Mouse (Mus musculus) heart, embryonic 11.5 days (tissue): Measurements from ENCODE around the gene Tmem229a. TPM values are rescaled to one million over a fixed set of nuclear protein-coding genes. Genes with fewer than 3 reads are reported as not detected.

ENCODE experiments used
- ATAC-seq: fragments of 200-750 bp; cut with Nextera tagmentation; replicated peaks from 2 replicates; pipeline ENCODE4 v1.8.0; 2017; ENCODE audit warnings: moderate library complexity; ENCODE audit not compliant: insufficient number of reproducible peaks, low FRiP score, low TSS enrichment
- H3K27ac ChIP-seq: fragments of 300-500 bp; sonication (generic); 2 replicates; pipeline ENCODE4 v1.5.1; 2014; ENCODE audit warnings: mild to moderate bottlenecking, low read depth, low read length
- H3K27me3 ChIP-seq: fragments of 300-500 bp; sonication (generic); 2 replicates; pipeline ENCODE4 v1.6.1; 2014; ENCODE audit warnings: mild to moderate bottlenecking, low read length, mixed read lengths; ENCODE audit not compliant: control insufficient read depth, insufficient read depth
- H3K36me3 ChIP-seq: fragments of 300-500 bp; sonication (generic); 2 replicates; pipeline ENCODE4 v1.6.1; 2014; ENCODE audit warnings: mild to moderate bottlenecking, low read length, moderate library complexity, mixed read lengths; ENCODE audit not compliant: control insufficient read depth, insufficient read depth
- H3K4me1 ChIP-seq: fragments of 300-500 bp; sonication (generic); 2 replicates; pipeline ENCODE4 v1.6.1; 2014; ENCODE audit warnings: low read length; ENCODE audit not compliant: control insufficient read depth, insufficient read depth
- H3K4me2 ChIP-seq: fragments of 300-500 bp; sonication (generic); 2 replicates; pipeline ENCODE4 v1.6.1; 2014; ENCODE audit warnings: mild to moderate bottlenecking, moderate library complexity
- H3K4me3 ChIP-seq: fragments of 300-500 bp; sonication (generic); 2 replicates; pipeline ENCODE4 v1.5.1; 2014; ENCODE audit warnings: low read depth, low read length
- H3K9ac ChIP-seq: fragments of 300-500 bp; sonication (generic); 2 replicates; pipeline ENCODE4 v1.6.1; 2014; ENCODE audit warnings: mild to moderate bottlenecking, low read depth, low read length, moderate library complexity
- H3K9me3 ChIP-seq: fragments of 300-500 bp; sonication (generic); replicated peaks from 2 replicates; pipeline ENCODE4 v1.6.1; 2016; ENCODE audit warnings: low read length; ENCODE audit not compliant: control insufficient read depth
- WGBS: fragments of 180-500 bp; shearing (Covaris S2); extraction: QIAGEN DNeasy Blood & Tissue Kit; methylation state at CpG from one replicate; pipeline ENCODE4 v1.1.7; 2014; ENCODE audit not compliant: insufficient replicate concordance; 5-methylcytosine and 5-hydroxymethylcytosine counted together
- polyA plus RNA-seq: library from polyadenylated mRNA; unstranded; fragments of >200 nt; fragmentation: Nextera tagmentation; extraction: Ambion mirVana; gene quantifications from 2 replicates; pipeline ENCODE4 v1.2.1, GENCODE M21; 2014

The Tmem229a gene
- polyA plus RNA-seq, 1 experiment from 2014 or later: 0.24 TPM

DNA sequence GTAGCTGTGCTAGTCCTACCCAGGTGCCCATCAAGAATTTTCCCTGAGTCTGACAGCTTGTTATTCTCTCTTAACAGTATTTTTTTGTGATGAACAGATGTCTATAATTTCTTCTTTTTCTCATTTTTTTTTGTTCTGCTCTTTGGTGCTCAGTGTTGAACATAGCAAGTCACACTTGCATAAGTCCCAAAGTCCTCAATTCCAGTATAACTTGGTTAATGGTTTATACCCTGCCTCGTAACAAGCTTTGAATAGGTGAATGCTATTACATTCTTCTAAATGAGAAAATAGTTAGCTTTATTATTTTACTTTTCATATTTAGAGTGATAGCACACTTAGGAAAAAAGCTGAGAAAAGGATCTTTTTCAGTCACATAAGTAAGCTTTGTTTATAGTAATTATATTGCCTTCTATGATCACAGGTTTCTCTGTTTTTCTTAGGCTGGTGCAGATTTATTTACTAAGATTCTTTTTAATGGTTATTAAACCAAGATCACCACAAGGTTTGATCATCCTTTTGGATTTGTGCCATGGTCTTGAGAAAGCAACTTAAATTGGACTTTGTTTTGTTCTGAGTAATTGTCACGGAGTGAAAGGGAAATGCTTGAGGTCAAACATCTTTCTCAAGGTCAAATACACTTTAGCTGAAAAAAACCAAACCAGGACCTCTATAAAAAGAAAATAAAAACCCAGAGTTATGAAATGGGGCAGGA lies 45.9 kb downstream of the Tmem229a start:
- H3K27ac ChIP-seq: no peak overlapping the region

DNA sequence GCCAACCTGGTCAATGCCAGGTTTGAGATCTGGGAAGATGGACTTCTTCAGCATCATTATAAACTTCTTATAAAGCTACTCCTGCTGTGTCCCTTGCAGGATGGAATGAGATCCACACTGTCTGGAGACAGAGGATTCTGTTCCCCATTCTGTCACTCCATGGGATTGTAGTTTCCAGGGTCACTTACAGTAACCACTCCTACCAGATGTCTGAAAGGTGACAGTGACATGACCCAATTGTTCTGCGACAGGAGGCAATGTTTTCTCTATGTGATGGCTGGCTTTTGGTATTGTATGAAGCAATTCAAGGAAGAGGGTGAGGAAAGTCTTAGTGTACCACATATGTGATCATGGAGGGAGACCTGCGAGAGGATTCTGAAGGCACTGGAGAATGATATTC lies 48.3 kb downstream of the Tmem229a start:
- Histone ChIP-seq H3K4me3 (no peak overlapping the region), H3K27ac (no peak overlapping the region), H3K27me3 (no peaks in the 10 kb centered on the region), H3K9ac (no peak overlapping the region), H3K4me2 (no peak overlapping the region), H3K4me1 (no peaks in the 10 kb centered on the region), H3K9me3 (no peaks in the 10 kb centered on the region), H3K36me3 (no peaks in the 10 kb centered on the region)
- ATAC-seq: no peak
- 52% methylated on average over 2 of the region's 2 CpGs for WGBS

More for the DNA sequence above, 45.9 kb downstream of the Tmem229a start:
- no peak overlapping the region for H3K4me3 ChIP-seq
- no peaks in the 10 kb centered on the region for H3K4me1 ChIP-seq
- no peaks in the 10 kb centered on the region for H3K27me3 ChIP-seq
- ATAC-seq: no peak
- H3K36me3 ChIP-seq: no peaks in the 10 kb centered on the region
- H3K4me2 ChIP-seq: no peak overlapping the region
- no peaks in the 10 kb centered on the region for H3K9me3 ChIP-seq
- no peak overlapping the region for H3K9ac ChIP-seq
- 70% methylated on average over 2 of the region's 2 CpGs for WGBS

DNA sequence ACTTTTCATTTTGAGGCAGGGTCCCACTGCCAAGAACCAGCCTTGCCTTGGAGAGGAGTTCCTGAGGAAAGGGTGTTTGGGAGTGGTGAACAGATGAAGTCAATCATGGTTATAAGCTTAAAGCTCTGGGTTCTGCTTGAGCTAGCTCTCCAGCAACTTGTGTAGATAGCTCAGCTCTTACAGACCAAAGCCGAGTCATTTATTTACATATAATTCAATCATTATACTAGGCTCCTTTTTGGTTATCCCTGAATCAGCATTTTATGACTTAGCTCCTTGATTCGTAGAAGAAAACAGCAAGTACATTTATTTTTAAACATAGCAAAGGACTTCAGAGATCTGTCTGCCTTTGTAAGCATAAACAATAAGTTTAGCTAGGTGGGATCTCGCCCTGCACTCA lies 51.0 kb downstream of the Tmem229a start:
- H3K4me3 ChIP-seq: no peak overlapping the region
- H3K4me1 ChIP-seq: no peaks in the 10 kb centered on the region
- H3K9me3 ChIP-seq: no peaks in the 10 kb centered on the region
- no peak overlapping the region for H3K4me2 ChIP-seq
- no peaks in the 10 kb centered on the region for H3K27me3 ChIP-seq
- ATAC-seq: no peak
- 72% methylated on average over 3 of the region's 3 CpGs for WGBS
- H3K9ac ChIP-seq: no peak overlapping the region
- no peaks in the 10 kb centered on the region for H3K36me3 ChIP-seq
- no peak overlapping the region for H3K27ac ChIP-seq

Other genes starting within 250 kb of the Tmem229a start
- gene Hyal6, start 223.1 kb downstream of the Tmem229a start, polyA plus RNA-seq: not detected in 2 replicates
- gene Hyal4, start 208.0 kb downstream of the Tmem229a start, polyA plus RNA-seq: not detected in 2 replicates
- gene Spam1, start 165.1 kb downstream of the Tmem229a start, polyA plus RNA-seq: not detected in 2 replicates
- not detected in 2 replicates for gene Hyal5, start 98.3 kb downstream of the Tmem229a start, polyA plus RNA-seq